Mouse (Mus musculus): Measurements from ENCODE around the gene Arhgap31. TPM values are rescaled to one million over a fixed set of nuclear protein-coding genes. Genes with fewer than 3 reads are reported as not detected.
"Not testable (repeated sequence)": the region's sequence is repeated elsewhere in the genome, so short reads cannot be mapped to it uniquely, and the experiment has no call there.

Arhgap31 gene
- polyA plus RNA-seq, 1 experiment = 6.1 TPM

GRCm38 (mm10) chr16:38741204-38741903, 28.3 kb upstream of the Arhgap31 start:
- Histone ChIP-seq H3K4me3 (replicated peaks; ENCODE audit: control insufficient read depth, low read depth, low read length) (no peak overlapping the region), H3K27ac (ENCODE audit: control insufficient read depth, insufficient read depth, low read depth, low read length, poor library complexity) (no peak overlapping the region), H3K4me1 (ENCODE audit: control insufficient read depth, insufficient read depth, low read length) (peaks cover 2% of the 10 kb centered on the region; the same call in 1 of the 2 replicates)
- TF ChIP-seq CTCF (IDR thresholded peaks at IDR 0.05; ENCODE audit: control insufficient read depth, insufficient read depth, low read length) = no peak
- WGBS = 33% methylated on average over 13 of the region's 13 CpGs

GRCm38 (mm10) chr16:38730921-38731320, 17.8 kb upstream of the Arhgap31 start:
- Histone ChIP-seq H3K4me3 (replicated peaks; ENCODE audit: control insufficient read depth, low read depth, low read length) (no peak overlapping the region), H3K27ac (ENCODE audit: control insufficient read depth, insufficient read depth, low read depth, low read length, poor library complexity) (no peak overlapping the region), H3K4me1 (ENCODE audit: control insufficient read depth, insufficient read depth, low read length) (no peaks in the 10 kb centered on the region; the same call in 1 of the 2 replicates)
- TF ChIP-seq CTCF (IDR thresholded peaks at IDR 0.05; ENCODE audit: control insufficient read depth, insufficient read depth, low read length) = no peak
- TF ChIP-seq POLR2A (IDR thresholded peaks at IDR 0.05; ENCODE audit: borderline replicate concordance, control insufficient read depth, low read depth, low read length) = no peak
- WGBS = 4% methylated on average over 8 of the region's 8 CpGs

- no peak for TF ChIP-seq POLR2A (IDR thresholded peaks at IDR 0.05; ENCODE audit: borderline replicate concordance, control insufficient read depth, low read depth, low read length)
- no peak for TF ChIP-seq CTCF (IDR thresholded peaks at IDR 0.05; ENCODE audit: control insufficient read depth, insufficient read depth, low read length)
- H3K4me3 ChIP-seq (replicated peaks; ENCODE audit: control insufficient read depth, low read depth, low read length) = no peak overlapping the region
- no peak overlapping the region for H3K27ac ChIP-seq (ENCODE audit: control insufficient read depth, insufficient read depth, low read depth, low read length, poor library complexity)
- H3K4me1 ChIP-seq (ENCODE audit: control insufficient read depth, insufficient read depth, low read length) = no peaks in the 10 kb centered on the region; the same call in 1 of the 2 replicates
- WGBS = 38% methylated on average over 15 of the region's 15 CpGs
Observed at GRCm38 (mm10) chr16:38729610-38730288, 16.7 kb upstream of the Arhgap31 start.

GRCm38 (mm10) chr16:38729139-38729538, 16.1 kb upstream of the Arhgap31 start:
- no peak overlapping the region for H3K27ac ChIP-seq (ENCODE audit: control insufficient read depth, insufficient read depth, low read depth, low read length, poor library complexity)
- no peak overlapping the region for H3K4me3 ChIP-seq (replicated peaks; ENCODE audit: control insufficient read depth, low read depth, low read length)
- no peaks in the 10 kb centered on the region; the same call in 1 of the 2 replicates for H3K4me1 ChIP-seq (ENCODE audit: control insufficient read depth, insufficient read depth, low read length)
- 53% methylated on average over 6 of the region's 6 CpGs for WGBS
- no peak for TF ChIP-seq POLR2A (IDR thresholded peaks at IDR 0.05; ENCODE audit: borderline replicate concordance, control insufficient read depth, low read depth, low read length)
- TF ChIP-seq CTCF (IDR thresholded peaks at IDR 0.05; ENCODE audit: control insufficient read depth, insufficient read depth, low read length) = no peak

- Histone ChIP-seq H3K4me1 (ENCODE audit: control insufficient read depth, insufficient read depth, low read length) (no peaks in the 10 kb centered on the region; the same call in 1 of the 2 replicates), H3K4me3 (replicated peaks; ENCODE audit: control insufficient read depth, low read depth, low read length) (no peak overlapping the region), H3K27ac (ENCODE audit: control insufficient read depth, insufficient read depth, low read depth, low read length, poor library complexity) (no peak overlapping the region)
- WGBS = 88% methylated on average over 15 of the region's 15 CpGs
- no peak for TF ChIP-seq POLR2A (IDR thresholded peaks at IDR 0.05; ENCODE audit: borderline replicate concordance, control insufficient read depth, low read depth, low read length)
- no peak for TF ChIP-seq CTCF (IDR thresholded peaks at IDR 0.05; ENCODE audit: control insufficient read depth, insufficient read depth, low read length)
Observed at GRCm38 (mm10) chr16:38728576-38729132, 15.6 kb upstream of the Arhgap31 start.

- Histone ChIP-seq H3K27ac (ENCODE audit: control insufficient read depth, insufficient read depth, low read depth, low read length, poor library complexity) (no peak overlapping the region), H3K4me1 (ENCODE audit: control insufficient read depth, insufficient read depth, low read length) (no peaks in the 10 kb centered on the region; the same call in 1 of the 2 replicates), H3K4me3 (replicated peaks; ENCODE audit: control insufficient read depth, low read depth, low read length) (no peak overlapping the region)
- WGBS = 35% methylated on average over 13 of the region's 13 CpGs
- no peak for TF ChIP-seq POLR2A (IDR thresholded peaks at IDR 0.05; ENCODE audit: borderline replicate concordance, control insufficient read depth, low read depth, low read length)
- TF ChIP-seq CTCF (IDR thresholded peaks at IDR 0.05; ENCODE audit: control insufficient read depth, insufficient read depth, low read length) = no peak
Observed at GRCm38 (mm10) chr16:38724974-38725373, 11.9 kb upstream of the Arhgap31 start.

GRCm38 (mm10) chr16:38724256-38724655, 11.2 kb upstream of the Arhgap31 start:
- Histone ChIP-seq H3K4me3 (replicated peaks; ENCODE audit: control insufficient read depth, low read depth, low read length) (no peak overlapping the region), H3K27ac (ENCODE audit: control insufficient read depth, insufficient read depth, low read depth, low read length, poor library complexity) (no peak overlapping the region), H3K4me1 (ENCODE audit: control insufficient read depth, insufficient read depth, low read length) (no peaks in the 10 kb centered on the region; the same call in 1 of the 2 replicates)
- WGBS = 28% methylated on average over 8 of the region's 8 CpGs
- no peak for TF ChIP-seq CTCF (IDR thresholded peaks at IDR 0.05; ENCODE audit: control insufficient read depth, insufficient read depth, low read length)

- H3K4me1 ChIP-seq (ENCODE audit: control insufficient read depth, insufficient read depth, low read length) = no peaks in the 10 kb centered on the region
- no peak overlapping the region for H3K27ac ChIP-seq (ENCODE audit: control insufficient read depth, insufficient read depth, low read depth, low read length, poor library complexity)
- no peak overlapping the region for H3K4me3 ChIP-seq (replicated peaks; ENCODE audit: control insufficient read depth, low read depth, low read length)
- 85% methylated on average over 9 of the region's 9 CpGs for WGBS
- TF ChIP-seq CTCF (IDR thresholded peaks at IDR 0.05; ENCODE audit: control insufficient read depth, insufficient read depth, low read length) (no peak), POLR2A (IDR thresholded peaks at IDR 0.05; ENCODE audit: borderline replicate concordance, control insufficient read depth, low read depth, low read length) (no peak)
Observed at GRCm38 (mm10) chr16:38721377-38721776, 8.3 kb upstream of the Arhgap31 start.

- H3K27ac ChIP-seq (ENCODE audit: control insufficient read depth, insufficient read depth, low read depth, low read length, poor library complexity) = peak overlapping the region; percentile 88
- not testable (repeated sequence) for H3K4me1 ChIP-seq (ENCODE audit: control insufficient read depth, insufficient read depth, low read length)
- H3K4me3 ChIP-seq (replicated peaks; ENCODE audit: control insufficient read depth, low read depth, low read length) = peak overlapping the region; percentile 68
- WGBS = 24% methylated on average over 11 of the region's 12 CpGs
Observed at GRCm38 (mm10) chr16:38714259-38714526, 1.1 kb upstream of the Arhgap31 start.
